Mouse (Mus musculus) urinary bladder, postnatal 14 days (tissue): ENCODE data around the gene Cd6.

Source experiments
- DNase-seq: peaks from one replicate; pipeline ENCODE4 v3.0.0; 2021; ENCODE audit warnings: low spot score

The Cd6 gene

GRCm38 (mm10) chr19:10829436-10830175 lies at the start of gene Cd6:
TSS of gene Cd6 (minus strand) at chr19:10830058.
- DNase-seq, result no peak

GRCm38 (mm10) chr19:10878201-10878837 lies 48.5 kb upstream of the Cd6 start:
- DNase-seq, result no peak

DNA sequence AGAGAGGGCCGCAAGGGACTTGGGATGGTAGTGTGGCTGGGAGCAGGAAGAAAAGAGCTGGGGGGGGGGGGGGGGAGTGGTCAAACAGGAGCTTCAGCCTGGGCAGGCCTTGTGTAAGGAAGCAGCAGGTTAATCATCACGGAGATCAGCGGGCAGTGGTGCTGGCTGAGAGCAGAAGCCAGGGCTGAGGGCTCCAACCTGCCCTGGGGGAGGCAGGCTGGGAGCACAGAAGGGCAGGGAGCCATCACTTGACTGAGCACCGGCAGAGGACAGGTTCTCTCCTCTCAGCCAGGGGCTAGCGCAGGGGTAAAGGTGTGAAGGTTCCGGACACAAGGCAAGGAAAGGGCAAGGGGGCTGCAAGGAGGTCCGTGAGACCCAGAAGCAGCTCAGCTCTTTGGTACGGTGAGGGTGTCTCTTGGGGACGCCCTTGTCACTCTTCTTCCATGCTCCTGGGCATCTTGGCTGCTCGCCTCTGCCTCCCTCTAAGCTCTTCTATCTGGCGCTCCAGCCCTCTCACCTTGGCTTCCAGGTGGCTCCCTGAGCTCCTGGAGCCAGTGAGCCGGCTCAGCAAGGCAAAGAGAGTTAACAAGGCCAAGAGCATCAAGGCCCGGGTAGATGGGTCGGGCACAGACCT lies 41.6 kb upstream of the Cd6 start:
- peak; percentile 54 for DNase-seq

- no peak for DNase-seq
Observed at GRCm38 (mm10) chr19:10870676-10871075, 40.8 kb upstream of the Cd6 start.

- peak; percentile 37 for DNase-seq
Observed at GRCm38 (mm10) chr19:10869886-10870527, 40.1 kb upstream of the Cd6 start, which contains the start of gene Tmem132a. TSS of gene Tmem132a (minus strand) at chr19:10869940.

DNA sequence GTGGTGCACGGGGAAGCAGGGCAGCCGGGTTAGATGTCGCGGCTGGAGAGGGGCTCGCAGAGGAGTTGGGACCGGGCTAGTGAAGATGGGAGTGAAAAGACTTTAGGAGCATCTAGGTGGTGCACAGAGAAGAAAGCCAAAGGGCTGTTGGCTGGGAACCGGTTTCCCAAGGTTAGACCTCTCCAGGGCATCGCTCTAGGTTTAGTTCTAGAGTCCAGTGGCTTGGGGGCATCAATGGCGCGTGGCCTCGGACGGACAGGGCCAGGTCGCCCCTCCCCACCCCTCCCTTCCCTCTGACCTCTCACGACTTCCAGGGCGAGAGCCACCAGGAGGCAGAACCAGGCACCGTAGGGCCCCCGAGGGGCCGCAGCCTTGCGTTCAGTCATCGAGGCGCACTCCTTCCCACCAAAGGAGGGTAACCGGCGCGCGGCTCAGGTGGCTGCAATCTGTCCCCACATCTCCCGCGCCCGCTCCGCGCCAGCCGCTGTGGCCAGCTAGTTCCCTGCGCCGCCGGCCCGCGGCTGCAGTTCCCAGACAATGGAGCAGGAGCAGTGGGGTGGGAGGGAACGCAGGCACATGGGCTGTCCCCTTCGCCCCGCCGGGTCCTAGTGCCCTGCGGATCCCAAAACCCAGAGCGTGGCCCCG lies 39.5 kb upstream of the Cd6 start:
- peak; percentile 78 for DNase-seq

GRCm38 (mm10) chr19:10868623-10869141 lies 38.8 kb upstream of the Cd6 start:
- DNase-seq, result no peak

GRCm38 (mm10) chr19:10867946-10868622 lies 38.2 kb upstream of the Cd6 start:
- no peak for DNase-seq

GRCm38 (mm10) chr19:10866351-10866750 lies 36.5 kb upstream of the Cd6 start:
- DNase-seq, result no peak

GRCm38 (mm10) chr19:10860072-10860497 lies 30.2 kb upstream of the Cd6 start:
- no peak for DNase-seq

GRCm38 (mm10) chr19:10856520-10856919 lies 26.7 kb upstream of the Cd6 start:
- no peak for DNase-seq

DNA sequence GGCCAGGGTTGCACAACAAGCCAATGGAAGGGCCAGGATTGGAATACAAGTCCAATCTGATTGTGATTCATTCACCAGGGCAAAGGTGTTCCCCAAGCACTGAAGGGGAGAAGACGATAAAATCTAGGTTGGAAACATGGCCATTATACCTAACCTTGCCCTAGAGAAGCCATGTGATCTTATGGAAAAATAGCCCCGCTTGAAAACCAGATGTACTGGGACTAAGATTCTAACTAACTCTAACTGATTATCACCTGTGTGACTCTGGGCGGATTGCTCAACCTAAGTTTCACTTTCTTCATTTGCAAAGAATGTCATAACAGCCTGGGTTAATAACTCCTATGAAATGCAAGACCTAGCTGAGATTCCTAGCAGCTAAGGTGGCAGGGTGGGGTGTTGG lies 25.6 kb upstream of the Cd6 start:
- no peak for DNase-seq

DNA sequence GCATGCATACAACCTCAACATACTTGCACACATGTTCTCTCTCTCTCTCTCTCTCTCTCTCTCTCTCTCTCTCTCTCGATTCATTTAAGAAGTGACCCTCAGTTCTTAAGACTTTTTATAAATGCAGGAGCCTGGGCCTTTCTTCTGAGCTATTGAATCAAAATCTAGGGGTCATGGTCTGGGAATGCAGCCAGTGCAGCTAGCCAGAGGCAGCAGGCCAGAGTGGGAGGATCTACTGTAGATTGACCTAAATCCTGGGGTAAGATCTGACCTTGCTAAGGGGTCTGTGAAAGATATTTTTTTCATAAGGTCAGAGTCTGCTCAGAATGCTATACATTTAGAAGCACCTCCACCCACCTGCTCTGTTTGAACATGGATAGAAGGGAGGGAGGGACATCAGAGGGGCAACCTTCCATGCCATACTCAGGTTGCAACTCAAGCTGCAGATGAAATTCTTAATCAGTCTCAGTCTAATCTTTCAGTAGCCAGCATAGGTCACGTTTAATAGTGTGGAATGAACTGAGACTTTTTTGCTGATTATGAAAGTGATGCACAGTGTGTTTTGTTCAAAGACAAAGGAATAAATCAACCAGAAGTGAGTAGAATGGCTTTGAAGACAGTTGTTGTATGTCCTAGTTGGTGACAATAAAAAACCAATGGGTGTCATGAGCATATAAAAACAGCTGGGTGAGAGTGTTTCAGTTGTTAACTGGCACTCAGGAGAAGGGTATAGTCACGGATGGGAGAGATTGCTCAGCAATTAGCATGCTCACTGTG lies 17.6 kb upstream of the Cd6 start:
- no peak for DNase-seq

DNA sequence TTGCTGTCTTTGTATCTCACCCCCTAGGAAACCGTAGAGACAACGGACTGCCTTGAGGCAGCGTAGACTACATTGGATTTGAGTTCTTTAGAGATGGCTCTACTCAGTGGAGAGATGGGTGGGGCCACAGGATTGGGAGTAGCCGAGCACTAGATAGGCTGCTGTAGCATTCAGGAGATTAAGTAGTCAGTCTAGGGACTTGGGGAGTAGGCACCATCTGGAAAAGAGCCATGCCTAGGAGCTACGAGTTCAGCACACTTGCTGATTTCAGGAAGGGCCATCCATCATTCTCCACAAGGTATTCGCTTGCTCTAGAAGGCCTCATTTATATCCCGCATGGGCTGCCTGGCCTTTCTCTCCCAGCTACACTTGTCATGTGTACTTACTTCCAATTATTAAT lies 16.3 kb upstream of the Cd6 start:
- no peak for DNase-seq

DNA sequence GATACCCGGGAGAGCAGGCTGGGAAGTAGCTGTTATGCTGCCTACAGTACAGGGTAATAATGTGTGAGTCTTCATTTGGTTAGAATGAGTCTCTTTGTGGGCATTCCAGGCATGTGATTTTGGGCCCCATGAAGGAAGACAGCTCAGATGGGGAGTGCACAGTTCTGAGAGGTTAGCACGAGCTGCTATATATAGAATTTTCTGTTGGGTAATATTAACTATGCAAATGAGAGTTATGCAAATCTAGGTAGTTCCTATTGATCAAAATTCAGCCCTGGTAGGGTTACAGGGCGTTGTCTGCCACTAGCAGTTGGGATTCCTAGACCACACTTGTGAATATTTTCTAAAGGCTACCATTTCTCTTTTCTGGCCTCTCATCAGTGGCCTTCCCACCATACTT lies 15.6 kb upstream of the Cd6 start:
- no peak for DNase-seq

DNA sequence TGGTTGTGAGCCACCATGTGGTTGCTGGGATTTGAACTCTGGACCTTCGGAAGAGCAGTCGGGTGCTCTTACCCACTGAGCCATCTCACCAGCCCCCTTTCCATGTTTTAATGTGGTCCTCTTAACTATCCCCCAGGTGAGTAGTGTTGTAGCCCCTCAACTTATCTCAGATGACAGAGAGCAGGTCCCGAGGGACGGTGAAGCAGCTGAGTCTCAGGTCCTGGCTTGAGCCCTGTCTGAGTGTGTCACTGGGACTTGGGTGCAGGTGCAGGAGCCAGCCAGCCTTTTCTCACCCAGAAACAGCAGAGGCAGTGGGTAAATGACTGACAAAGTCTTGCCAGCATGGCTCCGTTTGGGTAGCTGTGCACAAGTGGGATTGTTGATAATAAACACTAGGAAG lies 14.3 kb upstream of the Cd6 start:
- no peak for DNase-seq

DNA sequence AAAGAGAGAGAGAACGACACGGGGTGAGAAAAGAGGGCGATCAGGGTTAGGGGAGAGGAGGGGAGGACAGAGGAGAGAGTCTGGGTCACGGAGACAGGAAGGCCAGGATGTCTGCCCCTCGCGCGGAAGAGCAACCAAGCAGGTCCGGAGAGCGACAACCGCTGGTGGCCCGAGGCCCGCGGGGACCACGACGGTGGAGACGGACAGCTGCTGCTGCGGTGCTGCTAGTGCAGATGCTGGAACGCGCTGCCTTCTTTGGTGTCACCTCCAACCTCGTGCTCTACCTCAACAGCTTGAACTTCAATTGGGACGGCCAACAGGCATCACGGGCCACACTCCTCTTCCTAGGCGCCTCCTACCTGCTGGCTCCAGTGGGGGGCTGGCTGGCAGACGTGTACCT lies 13.1 kb upstream of the Cd6 start:
- no peak for DNase-seq

GRCm38 (mm10) chr19:10841721-10842626 lies 12.1 kb upstream of the Cd6 start:
- DNase-seq, result no peak
